Mouse (Mus musculus) liver, embryonic 14 days (tissue): Measurements from ENCODE around the gene Clic6. TPM values are rescaled to one million over a fixed set of nuclear protein-coding genes. Genes with fewer than 3 reads are reported as not detected.

Experiments used
- polyA plus RNA-seq: library from polyadenylated mRNA; depleted of rRNA; stranded (reverse); fragments of >200 nt; gene quantifications from 2 replicates; pipeline ENCODE4 v1.2.3, GENCODE M21; 2012; rRNA removed

Clic6 gene
- polyA plus RNA-seq, result 0.24 and 0.29 TPM in 2 replicates

DNA sequence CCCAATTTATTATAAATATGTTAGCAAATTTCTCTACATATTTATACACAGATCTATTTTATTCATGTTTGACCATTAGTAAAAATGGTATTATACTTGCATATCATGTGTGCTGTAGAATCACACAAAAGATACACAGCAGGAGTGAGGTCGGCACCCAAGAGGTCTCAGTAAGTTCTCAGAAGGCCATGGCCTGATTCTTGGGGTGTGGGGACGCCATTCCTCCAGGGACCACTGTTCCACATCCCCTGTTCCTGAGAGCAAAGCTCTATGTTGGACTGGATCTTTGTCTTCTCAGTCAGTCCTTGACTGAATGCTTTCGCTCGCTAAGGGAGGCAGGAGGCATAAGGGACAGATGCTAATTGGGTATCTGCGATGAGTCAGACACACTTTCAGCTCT is at the start of gene Clic6:
TSS of gene Clic6 (plus strand) at position 301 of the 400 bp plus-strand sequence.

DNA sequence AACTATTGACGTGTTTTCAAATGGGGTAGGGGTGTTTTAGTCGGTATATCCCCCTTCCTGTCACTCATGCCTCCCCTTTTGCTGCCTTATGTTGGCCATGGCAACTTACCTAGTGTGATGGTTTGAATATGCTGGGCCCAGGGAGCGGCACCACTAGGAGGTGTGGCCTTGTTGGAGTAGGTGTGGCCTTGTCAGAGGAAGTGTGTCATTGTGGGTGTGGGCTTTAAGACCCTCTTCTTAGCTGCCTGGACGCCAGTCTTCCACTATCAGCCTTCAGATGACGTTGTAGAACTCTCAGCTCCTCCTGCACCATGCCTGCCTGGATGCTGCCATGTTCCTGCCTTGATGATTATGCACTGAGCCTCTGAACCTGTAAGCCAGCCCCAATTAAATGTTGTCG is 14.8 kb upstream of the Clic6 start, which contains the start of gene Rcan1:
TSS of gene Rcan1 (minus strand) at position 162 of the 400 bp plus-strand sequence.

Other genes with a start within 250 kb of the Clic6 start
- gene Kcne2, start 193.3 kb upstream of the Clic6 start, polyA plus RNA-seq, result 0.03 TPM in 1 of 2 replicates, not detected in the other
- gene Smim11, start 184.4 kb upstream of the Clic6 start, polyA plus RNA-seq, result 25.5 and 26.2 TPM in 2 replicates
- gene Fam243, start 164.3 kb upstream of the Clic6 start, polyA plus RNA-seq, result not detected in 2 replicates
- not detected in 2 replicates for gene Kcne1, start 126.3 kb upstream of the Clic6 start, polyA plus RNA-seq
- 6.4 and 6.8 TPM in 2 replicates for gene Rcan1, start 14.9 kb upstream of the Clic6 start, polyA plus RNA-seq